In the genomic region with DNA sequence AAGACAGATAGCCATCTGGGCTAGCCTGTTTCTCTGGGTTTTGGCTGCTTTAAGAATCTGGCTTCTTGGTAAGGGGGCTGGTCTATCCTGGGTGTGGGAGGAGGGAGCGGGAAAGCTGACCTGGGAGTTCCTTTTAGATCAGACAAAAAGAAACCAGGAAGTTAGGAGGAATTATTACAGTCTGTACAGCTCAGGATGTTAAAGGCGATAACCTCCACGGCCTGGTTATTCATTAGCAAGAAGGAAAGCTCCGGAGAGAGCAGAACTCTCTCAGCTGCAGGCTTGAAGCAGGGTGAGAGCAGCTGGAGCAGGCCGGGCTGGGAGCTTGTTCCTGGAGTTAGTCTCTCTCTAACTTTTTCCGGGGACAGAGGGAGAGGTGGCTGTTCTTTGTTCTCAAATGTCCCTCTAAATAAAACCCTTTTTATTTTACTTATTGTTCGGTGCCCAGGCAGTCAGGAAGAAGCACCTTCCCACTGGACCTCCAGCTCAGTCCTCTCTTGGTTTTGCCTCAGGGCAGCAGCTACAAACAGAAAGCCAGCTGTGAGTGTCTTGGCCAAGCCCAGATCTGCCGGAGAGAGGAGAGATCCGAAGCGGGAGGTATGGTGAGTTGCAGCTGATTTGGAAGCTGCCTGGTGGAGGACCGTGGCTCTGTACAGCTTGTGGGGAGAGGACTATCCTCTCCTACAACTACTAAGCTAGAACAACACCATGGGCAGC, we compare ENCODE assay signal across 8 mouse cellular contexts. TPM values are rescaled to one million over a fixed set of nuclear protein-coding genes. Genes with fewer than 3 reads are reported as not detected.
DNase-seq lines count a peak whose midpoint lies in the region; ATAC-seq lines count a peak whose summit lies in the region.

Frk (plus strand) TSS at position 103 of the 717 bp plus-strand sequence.

- H3K9me3 ChIP-seq in kidney, embryonic 15.5 days (replicated peaks) = no peaks in the 10 kb centered on the region

- peak within 1 kb of the TSS; percentile 95 for H3K27ac ChIP-seq in kidney, embryonic 15.5 days

- DNase-seq in urinary bladder, adult 18-20 months (ENCODE audit: low spot score in 2 of 2) = peak; percentile 43 to 53
- no peak for DNase-seq in urinary bladder, postnatal 10 days (ENCODE audit: low spot score)
- DNase-seq in heart, adult 9 months (ENCODE audit: low spot score in 2 of 2) = peak; percentile 22 to 25
- peak; percentile 43 for DNase-seq in lung, postnatal 10 days
- peak; percentile 36 for DNase-seq in urinary bladder, postnatal 25 days (ENCODE audit: low spot score)
- DNase-seq in left cerebral cortex, adult 8-10 months (ENCODE audit: low spot score in 2 of 2) = no peak
- DNase-seq in B cell, adult 2 months = no peak

- peaks cover 20% of the 10 kb centered on the region for H3K4me1 ChIP-seq in kidney, embryonic 15.5 days

- H3K27me3 ChIP-seq in kidney, embryonic 15.5 days = no peaks in the 10 kb centered on the region

- peak within 1 kb of the TSS; percentile 58 for H3K9ac ChIP-seq in kidney, embryonic 15.5 days

- no peaks in the 10 kb centered on the region for H3K36me3 ChIP-seq in kidney, embryonic 15.5 days

- peak within 1 kb of the TSS; percentile 61 for H3K4me2 ChIP-seq in kidney, embryonic 15.5 days

- WGBS in kidney, embryonic 15.5 days = 5% methylated on average over 11 of the region's 11 CpGs

- ATAC-seq in kidney, embryonic 15.5 days (replicated peaks; ENCODE audit: low FRiP score) = peak; percentile 96

- peak within 1 kb of the TSS; percentile 54 for H3K4me3 ChIP-seq in kidney, embryonic 15.5 days (replicated peaks)

RNA-seq across cellular contexts. Expression of gene Frk, which starts in this region (rescaled TPM):
- 18.2 and 20.1 TPM in 2 replicates for polyA plus RNA-seq in kidney, embryonic 15.5 days (2015; fragmentation: Nextera tagmentation; extraction: Ambion mirVana)
- total RNA-seq in left cerebral cortex, adult 8-10 months (2022) = 1 to 10 TPM in 1 of 4 experiments, under 1 TPM in 3; 0.30 to 2.6 (median 0.63) TPM

Comparison
In these comparisons a context has a peak if more than half of its experiments do, and no peak if none do; other contexts are left out.
1. DNase-seq: peak in urinary bladder, adult 18-20 months (2 of 2), heart, adult 9 months (2 of 2), lung, postnatal 10 days (single experiment) and urinary bladder, postnatal 25 days (single experiment); none in urinary bladder, postnatal 10 days (single experiment), left cerebral cortex, adult 8-10 months (0 of 2) and B cell, adult 2 months (0 of 2).